Mouse (Mus musculus): ENCODE measurements around the gene Psma1. TPM values are rescaled to one million over a fixed set of nuclear protein-coding genes. Genes with fewer than 3 reads are reported as not detected.

Psma1 gene
- polyA plus RNA-seq, 1 experiment from 2014 or later = 212 TPM

GRCm38 (mm10) chr7:114294698-114295097, 18.8 kb upstream of the Psma1 start:
- Histone ChIP-seq H3K4me3 (ENCODE audit: low read depth, low read length) (no peak overlapping the region), H3K36me3 (ENCODE audit: control insufficient read depth, insufficient read depth) (no peaks in the 10 kb centered on the region), H3K27me3 (replicated peaks; ENCODE audit: control insufficient read depth, insufficient read depth, low read length) (no peaks in the 10 kb centered on the region), H3K4me1 (replicated peaks; ENCODE audit: control insufficient read depth, insufficient read depth, low read length) (no peaks in the 10 kb centered on the region), H3K9ac (ENCODE audit: low read depth, low read length) (no peak overlapping the region), H3K4me2 (replicated peaks; ENCODE audit: low read depth) (no peak overlapping the region), H3K27ac (ENCODE audit: low read depth, low read length) (no peak overlapping the region), H3K9me3 (ENCODE audit: control insufficient read depth) (no peaks in the 10 kb centered on the region)
- WGBS = 80% methylated on average over 5 of the region's 5 CpGs
- TF ChIP-seq CTCF (IDR thresholded peaks at IDR 0.05; ENCODE audit: low read depth) = peak; percentile 57
- no peak for ATAC-seq

GRCm38 (mm10) chr7:114293903-114294302, 18.0 kb upstream of the Psma1 start:
- Histone ChIP-seq H3K36me3 (ENCODE audit: control insufficient read depth, insufficient read depth) (no peaks in the 10 kb centered on the region), H3K4me3 (ENCODE audit: low read depth, low read length) (no peak overlapping the region), H3K4me1 (replicated peaks; ENCODE audit: control insufficient read depth, insufficient read depth, low read length) (no peaks in the 10 kb centered on the region), H3K4me2 (replicated peaks; ENCODE audit: low read depth) (no peak overlapping the region), H3K27ac (ENCODE audit: low read depth, low read length) (no peak overlapping the region), H3K27me3 (replicated peaks; ENCODE audit: control insufficient read depth, insufficient read depth, low read length) (no peaks in the 10 kb centered on the region), H3K9ac (ENCODE audit: low read depth, low read length) (no peak overlapping the region), H3K9me3 (ENCODE audit: control insufficient read depth) (no peaks in the 10 kb centered on the region)
- WGBS = 75% methylated on average over 5 of the region's 5 CpGs
- no peak for TF ChIP-seq CTCF (IDR thresholded peaks at IDR 0.05; ENCODE audit: low read depth)
- ATAC-seq = no peak

GRCm38 (mm10) chr7:114292501-114292971, 16.6 kb upstream of the Psma1 start:
- WGBS = 21% methylated on average over 12 of the region's 12 CpGs
- no peak for TF ChIP-seq CTCF (IDR thresholded peaks at IDR 0.05; ENCODE audit: low read depth)
- Histone ChIP-seq H3K4me1 (replicated peaks; ENCODE audit: control insufficient read depth, insufficient read depth, low read length) (no peaks in the 10 kb centered on the region), H3K4me2 (replicated peaks; ENCODE audit: low read depth) (peak overlapping the region; percentile 35), H3K36me3 (ENCODE audit: control insufficient read depth, insufficient read depth) (no peaks in the 10 kb centered on the region), H3K9me3 (ENCODE audit: control insufficient read depth) (no peaks in the 10 kb centered on the region), H3K9ac (ENCODE audit: low read depth, low read length) (no peak overlapping the region), H3K27ac (ENCODE audit: low read depth, low read length) (no peak overlapping the region), H3K27me3 (replicated peaks; ENCODE audit: control insufficient read depth, insufficient read depth, low read length) (no peaks in the 10 kb centered on the region), H3K4me3 (ENCODE audit: low read depth, low read length) (peak overlapping the region; percentile 18)
- no peak for ATAC-seq

- no peak for ATAC-seq
- Histone ChIP-seq H3K27me3 (replicated peaks; ENCODE audit: control insufficient read depth, insufficient read depth, low read length) (no peaks in the 10 kb centered on the region), H3K4me1 (replicated peaks; ENCODE audit: control insufficient read depth, insufficient read depth, low read length) (no peaks in the 10 kb centered on the region), H3K4me2 (replicated peaks; ENCODE audit: low read depth) (no peak overlapping the region), H3K9ac (ENCODE audit: low read depth, low read length) (no peak overlapping the region), H3K4me3 (ENCODE audit: low read depth, low read length) (no peak overlapping the region), H3K27ac (ENCODE audit: low read depth, low read length) (no peak overlapping the region), H3K9me3 (ENCODE audit: control insufficient read depth) (no peaks in the 10 kb centered on the region), H3K36me3 (ENCODE audit: control insufficient read depth, insufficient read depth) (no peaks in the 10 kb centered on the region)
- 69% methylated on average over 15 of the region's 15 CpGs for WGBS
- TF ChIP-seq CTCF (IDR thresholded peaks at IDR 0.05; ENCODE audit: low read depth) = no peak
Observed at GRCm38 (mm10) chr7:114291461-114292335, 15.8 kb upstream of the Psma1 start.

- no peak overlapping the region for H3K4me2 ChIP-seq (replicated peaks; ENCODE audit: low read depth)
- no peak for TF ChIP-seq CTCF (IDR thresholded peaks at IDR 0.05; ENCODE audit: low read depth)
- no peaks in the 10 kb centered on the region for H3K27me3 ChIP-seq (replicated peaks; ENCODE audit: control insufficient read depth, insufficient read depth, low read length)
- WGBS = 73% methylated on average over 5 of the region's 5 CpGs
- no peak overlapping the region for H3K27ac ChIP-seq (ENCODE audit: low read depth, low read length)
- H3K4me3 ChIP-seq (ENCODE audit: low read depth, low read length) = no peak overlapping the region
- H3K4me1 ChIP-seq (replicated peaks; ENCODE audit: control insufficient read depth, insufficient read depth, low read length) = no peaks in the 10 kb centered on the region
- no peak overlapping the region for H3K9ac ChIP-seq (ENCODE audit: low read depth, low read length)
- no peak for ATAC-seq
- H3K36me3 ChIP-seq (ENCODE audit: control insufficient read depth, insufficient read depth) = no peaks in the 10 kb centered on the region
- no peaks in the 10 kb centered on the region for H3K9me3 ChIP-seq (ENCODE audit: control insufficient read depth)
Observed at GRCm38 (mm10) chr7:114290078-114290506, 14.2 kb upstream of the Psma1 start.

GRCm38 (mm10) chr7:114284296-114284910, 8.5 kb upstream of the Psma1 start:
- no peak for ATAC-seq
- Histone ChIP-seq H3K27ac (ENCODE audit: low read depth, low read length) (no peak overlapping the region), H3K4me1 (replicated peaks; ENCODE audit: control insufficient read depth, insufficient read depth, low read length) (no peaks in the 10 kb centered on the region), H3K27me3 (replicated peaks; ENCODE audit: control insufficient read depth, insufficient read depth, low read length) (no peaks in the 10 kb centered on the region), H3K4me3 (ENCODE audit: low read depth, low read length) (no peak overlapping the region), H3K9me3 (ENCODE audit: control insufficient read depth) (no peaks in the 10 kb centered on the region), H3K36me3 (ENCODE audit: control insufficient read depth, insufficient read depth) (no peaks in the 10 kb centered on the region), H3K4me2 (replicated peaks; ENCODE audit: low read depth) (no peak overlapping the region), H3K9ac (ENCODE audit: low read depth, low read length) (no peak overlapping the region)
- TF ChIP-seq CTCF (IDR thresholded peaks at IDR 0.05; ENCODE audit: low read depth) = no peak
- WGBS = 93% methylated on average over 14 of the region's 14 CpGs
